ENCODE assay signal across 19 mouse cellular contexts in genomic region chr7:46672160-46672672, GRCm38 (mm10). TPM values are rescaled to one million over a fixed set of nuclear protein-coding genes. Genes with fewer than 3 reads are reported as not detected.
DNase-seq lines count a peak whose midpoint lies in the region; ATAC-seq lines count a peak whose summit lies in the region.
"Had no signal": no experiment of that assay in that cellular context is flagged by ENCODE, and none has a peak within 500 bp of the region (broad histone marks: within the 10 kb centered on the region; RNA-seq: fewer than 3 reads in every experiment).

TSS of gene Tph1 (minus strand) at chr7:46672537.

- H3K9me3 ChIP-seq in forebrain, embryonic 16.5 days (ENCODE audit: control insufficient read depth, low read length) = no peaks in the 10 kb centered on the region
- no peaks in the 10 kb centered on the region for H3K9me3 ChIP-seq in forebrain, embryonic 10.5 days
- H3K9me3 ChIP-seq in kidney, embryonic 15.5 days (replicated peaks) = no peaks in the 10 kb centered on the region
- peaks cover 3% of the 10 kb centered on the region; the same call in 1 of the 2 replicates for H3K9me3 ChIP-seq in megakaryocyte, embryonic 14.5 days
- H3K9me3 ChIP-seq: heart, embryonic 10.5 days; lung, embryonic 15.5 days; midbrain, embryonic 12.5 days had no signal

- no peak within 1 kb of the TSS for H3K4me3 ChIP-seq in forebrain, embryonic 16.5 days (replicated peaks; ENCODE audit: low read length)
- no peak within 1 kb of the TSS for H3K4me3 ChIP-seq in forebrain, embryonic 10.5 days
- H3K4me3 ChIP-seq in kidney, embryonic 15.5 days (replicated peaks) = no peak within 1 kb of the TSS
- peak within 1 kb of the TSS; percentile 4 for H3K4me3 ChIP-seq in megakaryocyte, embryonic 14.5 days (replicated peaks)
- H3K4me3 ChIP-seq: heart, embryonic 10.5 days; lung, embryonic 15.5 days; midbrain, embryonic 12.5 days had no signal

- H3K4me1 ChIP-seq in forebrain, embryonic 16.5 days (replicated peaks; ENCODE audit: control insufficient read depth, insufficient read depth, low read length) = peaks cover 7% of the 10 kb centered on the region; the same call in 1 of the 2 replicates
- peaks cover 9% of the 10 kb centered on the region for H3K4me1 ChIP-seq in forebrain, embryonic 10.5 days
- peaks cover 15% of the 10 kb centered on the region for H3K4me1 ChIP-seq in kidney, embryonic 15.5 days
- peaks cover 33% of the 10 kb centered on the region for H3K4me1 ChIP-seq in megakaryocyte, embryonic 14.5 days

- H3K4me2 ChIP-seq in forebrain, embryonic 16.5 days (ENCODE audit: low read length) = no peak within 1 kb of the TSS
- H3K4me2 ChIP-seq in kidney, embryonic 15.5 days = no peak within 1 kb of the TSS
- H3K4me2 ChIP-seq: lung, embryonic 15.5 days; midbrain, embryonic 12.5 days had no signal

- H3K36me3 ChIP-seq in forebrain, embryonic 16.5 days (ENCODE audit: control insufficient read depth, insufficient read depth) = no peaks in the 10 kb centered on the region
- H3K36me3 ChIP-seq in forebrain, embryonic 10.5 days (replicated peaks) = no peaks in the 10 kb centered on the region
- no peaks in the 10 kb centered on the region for H3K36me3 ChIP-seq in kidney, embryonic 15.5 days
- H3K36me3 ChIP-seq in megakaryocyte, embryonic 14.5 days (replicated peaks; ENCODE audit: low read length) = no peaks in the 10 kb centered on the region
- H3K36me3 ChIP-seq: heart, embryonic 10.5 days; lung, embryonic 15.5 days; midbrain, embryonic 12.5 days had no signal

- peak within 1 kb of the TSS; percentile 46 for H3K27ac ChIP-seq in forebrain, embryonic 16.5 days (ENCODE audit: low read length)
- H3K27ac ChIP-seq in forebrain, embryonic 10.5 days = no peak within 1 kb of the TSS
- no peak within 1 kb of the TSS for H3K27ac ChIP-seq in kidney, embryonic 15.5 days
- H3K27ac ChIP-seq: heart, embryonic 10.5 days; lung, embryonic 15.5 days; midbrain, embryonic 12.5 days had no signal

- H3K9ac ChIP-seq in forebrain, embryonic 16.5 days (replicated peaks; ENCODE audit: low read depth, low read length) = no peak within 1 kb of the TSS
- H3K9ac ChIP-seq in kidney, embryonic 15.5 days = 0 out of 2 replicates have a peak within 1 kb of the TSS, but pooled peaks have one; percentile 11
- H3K9ac ChIP-seq: lung, embryonic 15.5 days; midbrain, embryonic 12.5 days had no signal

- no peak for DNase-seq in forebrain, embryonic 10.5 days (ENCODE audit: extremely low spot score, low spot score)
- DNase-seq in kidney, adult 18-20 months = no peak
- no peak for DNase-seq in cerebellum, postnatal 36 days
- DNase-seq: cerebellum, adult 9-10 months; gastrocnemius, postnatal 10 days; heart, postnatal 14 days; left cerebral cortex, postnatal 4 days; thymus, postnatal 4 days had no signal

- ATAC-seq in forebrain, embryonic 16.5 days = no peak
- ATAC-seq in kidney, embryonic 15.5 days (replicated peaks; ENCODE audit: low FRiP score) = 0 out of 2 replicates have a peak, but pooled peaks have one; percentile 31
- ATAC-seq in megakaryocyte, adult 5-6 weeks (ENCODE audit: poor library complexity, severe bottlenecking) = no peak
- ATAC-seq: hindbrain, embryonic 16.5 days; intestine, postnatal 0 days had no signal

- no peaks in the 10 kb centered on the region for H3K27me3 ChIP-seq in forebrain, embryonic 16.5 days (replicated peaks; ENCODE audit: control insufficient read depth, insufficient read depth, low read length)
- H3K27me3 ChIP-seq in forebrain, embryonic 10.5 days (ENCODE audit: poor library complexity, severe bottlenecking) = peaks cover 19% of the 10 kb centered on the region
- H3K27me3 ChIP-seq in kidney, embryonic 15.5 days = peaks cover 4% of the 10 kb centered on the region; the same call in 1 of the 2 replicates
- H3K27me3 ChIP-seq in megakaryocyte, embryonic 14.5 days (replicated peaks) = peaks cover 51% of the 10 kb centered on the region

- 66% methylated on average over 10 of the region's 10 CpGs for WGBS in forebrain, embryonic 16.5 days
- WGBS in forebrain, embryonic 10.5 days = 75% methylated on average over 10 of the region's 10 CpGs
- 26% methylated on average over 10 of the region's 10 CpGs for WGBS in kidney, embryonic 15.5 days

RNA-seq across cellular contexts. Expression of gene Tph1, which starts in this region (rescaled TPM):
- 0.35 and 0.93 TPM in 2 replicates for polyA plus RNA-seq in forebrain, embryonic 16.5 days (2015; fragmentation: Nextera tagmentation; extraction: Ambion mirVana)
- polyA plus RNA-seq in forebrain, embryonic 10.5 days (2016; fragmentation: Nextera tagmentation; extraction: Ambion mirVana) = 0.32 TPM in 1 of 2 replicates, not detected in the other
- polyA plus RNA-seq in kidney, embryonic 15.5 days (2015; fragmentation: Nextera tagmentation; extraction: Ambion mirVana) = 1.7 and 2.0 TPM in 2 replicates
- 0.11 TPM in 1 of 2 replicates, not detected in the other for polyA plus RNA-seq in megakaryocyte, embryonic 14.5 days (2012; ENCODE audit: insufficient read depth, low replicate concordance)
- total RNA-seq in megakaryocyte, adult 5-6 weeks (2015) = not detected in 2 replicates
- not detected in 2 replicates for total RNA-seq in megakaryocyte, adult 5-6 weeks (2017)
- total RNA-seq: liver, adult 2 months; neutrophil, adult 5-6 weeks had no signal
- polyA plus RNA-seq: liver, adult 2 months had no signal
